9 mouse cellular contexts compared by ENCODE assay signal in genomic region chr8:11277602-11278051, GRCm38 (mm10). TPM values are rescaled to one million over a fixed set of nuclear protein-coding genes. Genes with fewer than 3 reads are reported as not detected.
DNase-seq lines count a peak whose midpoint lies in the region; ATAC-seq lines count a peak whose summit lies in the region.
"Had no signal": no experiment of that assay in that cellular context is flagged by ENCODE, and none has a peak within 500 bp of the region (broad histone marks: within the 10 kb centered on the region; RNA-seq: fewer than 3 reads in every experiment).

No protein-coding gene starts in this region.

- H3K27ac ChIP-seq in kidney, embryonic 15.5 days = peak overlapping the region; percentile 79
- peak overlapping the region; percentile 72; the same call in 1 of the 2 replicates for H3K27ac ChIP-seq in embryonic facial prominence, embryonic 10.5 days (replicated peaks)
- peak overlapping the region; percentile 79 for H3K27ac ChIP-seq in heart, embryonic 15.5 days
- peak overlapping the region; percentile 93 for H3K27ac ChIP-seq in lung, embryonic 16.5 days (ENCODE audit: low read length)

- H3K9ac ChIP-seq in kidney, embryonic 15.5 days = no peak overlapping the region
- no peak overlapping the region for H3K9ac ChIP-seq in heart, embryonic 15.5 days
- H3K9ac ChIP-seq in lung, embryonic 16.5 days (ENCODE audit: low read length) = peak overlapping the region; percentile 13; the same call in 1 of the 2 replicates

- 81% methylated on average over 3 of the region's 3 CpGs for WGBS in kidney, embryonic 15.5 days
- WGBS in embryonic facial prominence, embryonic 10.5 days = 74% methylated on average over 3 of the region's 3 CpGs
- 74% methylated on average over 3 of the region's 3 CpGs for WGBS in heart, embryonic 15.5 days
- WGBS in lung, embryonic 16.5 days = 62% methylated on average over 3 of the region's 3 CpGs

- peaks cover 85% of the 10 kb centered on the region for H3K4me1 ChIP-seq in kidney, embryonic 15.5 days
- H3K4me1 ChIP-seq in embryonic facial prominence, embryonic 10.5 days = peaks cover 67% of the 10 kb centered on the region
- peaks cover 86% of the 10 kb centered on the region for H3K4me1 ChIP-seq in heart, embryonic 15.5 days (replicated peaks)
- peaks cover 73% of the 10 kb centered on the region for H3K4me1 ChIP-seq in lung, embryonic 16.5 days (replicated peaks; ENCODE audit: control insufficient read depth, insufficient read depth, low read length)

- H3K27me3 ChIP-seq in kidney, embryonic 15.5 days = no peaks in the 10 kb centered on the region
- no peaks in the 10 kb centered on the region for H3K27me3 ChIP-seq in embryonic facial prominence, embryonic 10.5 days (replicated peaks; ENCODE audit: low read depth, poor library complexity, severe bottlenecking)
- no peaks in the 10 kb centered on the region for H3K27me3 ChIP-seq in heart, embryonic 15.5 days
- no peaks in the 10 kb centered on the region for H3K27me3 ChIP-seq in lung, embryonic 16.5 days (ENCODE audit: control insufficient read depth, insufficient read depth, low read depth, low read length)

- no peaks in the 10 kb centered on the region for H3K9me3 ChIP-seq in kidney, embryonic 15.5 days (replicated peaks)
- no peaks in the 10 kb centered on the region for H3K9me3 ChIP-seq in embryonic facial prominence, embryonic 10.5 days
- H3K9me3 ChIP-seq in heart, embryonic 15.5 days (replicated peaks) = no peaks in the 10 kb centered on the region
- H3K9me3 ChIP-seq in lung, embryonic 16.5 days (ENCODE audit: control insufficient read depth, low read length) = no peaks in the 10 kb centered on the region

- 0 out of 2 replicates have a peak, but pooled peaks cover 10% of the 10 kb centered on the region for H3K36me3 ChIP-seq in kidney, embryonic 15.5 days
- peaks cover 17% of the 10 kb centered on the region for H3K36me3 ChIP-seq in embryonic facial prominence, embryonic 10.5 days (replicated peaks)
- peaks cover 3% of the 10 kb centered on the region; the same call in 1 of the 2 replicates for H3K36me3 ChIP-seq in heart, embryonic 15.5 days
- H3K36me3 ChIP-seq in lung, embryonic 16.5 days (ENCODE audit: control insufficient read depth, insufficient read depth, low read length) = peaks cover 3% of the 10 kb centered on the region

- H3K4me2 ChIP-seq in kidney, embryonic 15.5 days = no peak overlapping the region
- peak overlapping the region; percentile 3; the same call in 1 of the 2 replicates for H3K4me2 ChIP-seq in heart, embryonic 15.5 days
- peak overlapping the region; percentile 11; the same call in 1 of the 2 replicates for H3K4me2 ChIP-seq in lung, embryonic 16.5 days (ENCODE audit: low read depth, low read length)

- DNase-seq in kidney, postnatal 4 days = no peak
- DNase-seq in embryonic facial prominence, embryonic 10.5 days (ENCODE audit: low spot score) = no peak
- no peak for DNase-seq in ovary, adult 18-20 months (ENCODE audit: low spot score)
- DNase-seq in c-Kit-positive CD71-positive TER-119-positive erythroid progenitor cells, embryonic 14.5 days (ENCODE audit: low spot score) = no peak

- no peak overlapping the region for H3K4me3 ChIP-seq in kidney, embryonic 15.5 days (replicated peaks)
- H3K4me3 ChIP-seq in embryonic facial prominence, embryonic 10.5 days = no peak overlapping the region
- no peak overlapping the region for H3K4me3 ChIP-seq in heart, embryonic 15.5 days
- no peak overlapping the region for H3K4me3 ChIP-seq in lung, embryonic 16.5 days (ENCODE audit: low read length)
- H3K4me3 ChIP-seq: megakaryocyte, embryonic 14.5 days had no signal

- no peak for ATAC-seq in kidney, embryonic 15.5 days (replicated peaks; ENCODE audit: low FRiP score)
- no peak for ATAC-seq in heart, embryonic 15.5 days (replicated peaks; ENCODE audit: insufficient number of reproducible peaks, insufficient read depth, low FRiP score, low read depth)
- ATAC-seq in lung, embryonic 16.5 days (ENCODE audit: low read depth) = peak; percentile 67
- no peak for ATAC-seq in erythroid progenitor cell, adult 5-6 weeks (replicated peaks; ENCODE audit: low FRiP score, poor library complexity, severe bottlenecking)

RNA-seq across cellular contexts. Expression of gene Col4a2, which starts 35.0 kb away (rescaled TPM):
- polyA plus RNA-seq in kidney, embryonic 15.5 days (2015; fragmentation: Nextera tagmentation; extraction: Ambion mirVana) = 108 and 116 TPM in 2 replicates
- polyA plus RNA-seq in embryonic facial prominence, embryonic 10.5 days (2016; fragmentation: Nextera tagmentation; extraction: Ambion mirVana) = 51.8 and 54.7 TPM in 2 replicates
- 89.8 and 106 TPM in 2 replicates for polyA plus RNA-seq in heart, embryonic 15.5 days (2015; fragmentation: Nextera tagmentation; extraction: Ambion mirVana)
- polyA plus RNA-seq in lung, embryonic 16.5 days (2015; fragmentation: Nextera tagmentation; extraction: Ambion mirVana) = 113 and 117 TPM in 2 replicates
- total RNA-seq in erythroid progenitor cell, adult 5-6 weeks (2015; ENCODE audit: low replicate concordance) = not detected in 2 replicates
- 0.23 and 0.39 TPM in 2 replicates for total RNA-seq in erythroid progenitor cell, adult 5-6 weeks (2017; ENCODE audit: low replicate concordance)

RNA-seq across cellular contexts. Expression of gene Col4a1, which starts 35.0 kb away (rescaled TPM):
- polyA plus RNA-seq in kidney, embryonic 15.5 days (2015; fragmentation: Nextera tagmentation; extraction: Ambion mirVana) = 297 and 335 TPM in 2 replicates
- polyA plus RNA-seq in embryonic facial prominence, embryonic 10.5 days (2016; fragmentation: Nextera tagmentation; extraction: Ambion mirVana) = 128 and 138 TPM in 2 replicates
- 191 and 245 TPM in 2 replicates for polyA plus RNA-seq in heart, embryonic 15.5 days (2015; fragmentation: Nextera tagmentation; extraction: Ambion mirVana)
- 368 and 370 TPM in 2 replicates for polyA plus RNA-seq in lung, embryonic 16.5 days (2015; fragmentation: Nextera tagmentation; extraction: Ambion mirVana)
- 1.1 TPM in 1 of 2 replicates, not detected in the other for total RNA-seq in erythroid progenitor cell, adult 5-6 weeks (2015; ENCODE audit: low replicate concordance)
- total RNA-seq in erythroid progenitor cell, adult 5-6 weeks (2017; ENCODE audit: low replicate concordance) = 0.39 TPM in 1 of 2 replicates, not detected in the other
